Mouse (Mus musculus) hindbrain, postnatal 0 days (tissue): ENCODE data around the gene Clcn2. TPM values are rescaled to one million over a fixed set of nuclear protein-coding genes. Genes with fewer than 3 reads are reported as not detected.

Experiments used
- ATAC-seq: fragments of 200-750 bp; cut with Nextera tagmentation; 2 replicates; pipeline ENCODE4 v1.8.0; 2017; ENCODE audit warnings: mild to moderate bottlenecking, moderate TSS enrichment, moderate library complexity
- DNase-seq: peaks from one replicate; pipeline ENCODE4 v3.0.0-alpha.2; 2015; ENCODE audit warnings: low spot score
- H3K27ac ChIP-seq: fragments of 300-500 bp; sonication (generic); 2 replicates; pipeline ENCODE4 v1.5.1; 2014; ENCODE audit warnings: mild to moderate bottlenecking
- H3K27me3 ChIP-seq: fragments of 300-500 bp; sonication (generic); 2 replicates; pipeline ENCODE4 v1.6.1; 2014; ENCODE audit warnings: low read length, mixed read lengths; ENCODE audit not compliant: insufficient read depth
- H3K36me3 ChIP-seq: fragments of 300-500 bp; sonication (generic); 2 replicates; pipeline ENCODE4 v1.6.1; 2014; ENCODE audit warnings: low read length, mixed read lengths; ENCODE audit not compliant: insufficient read depth
- H3K4me1 ChIP-seq: fragments of 300-500 bp; sonication (generic); 2 replicates; pipeline ENCODE4 v1.6.1; 2014; ENCODE audit warnings: antibody characterized with exemption, low read length, mixed read lengths; ENCODE audit not compliant: insufficient read depth
- H3K4me2 ChIP-seq: fragments of 300-500 bp; sonication (generic); 2 replicates; pipeline ENCODE4 v1.6.1; 2014; ENCODE audit warnings: low read depth, mild to moderate bottlenecking, low read length, moderate library complexity, mixed read lengths
- H3K4me3 ChIP-seq: fragments of 300-500 bp; sonication (generic); 2 replicates; pipeline ENCODE4 v1.5.1; 2014; ENCODE audit warnings: low read length
- H3K9ac ChIP-seq: fragments of 300-500 bp; sonication (generic); replicated peaks from 2 replicates; pipeline ENCODE4 v1.6.1; 2014; ENCODE audit warnings: mild to moderate bottlenecking, low read length, moderate library complexity, mixed read lengths
- H3K9me3 ChIP-seq: fragments of 300-500 bp; sonication (generic); 2 replicates; pipeline ENCODE4 v1.6.1; 2016; ENCODE audit warnings: low read length, mixed read lengths
- CTCF ChIP-seq: IDR thresholded peaks from 2 replicates; pipeline ENCODE4 v1.5.1; 2016; ENCODE audit warnings: antibody characterized with exemption, control low read depth, low read depth
- WGBS: fragments of 180-500 bp; shearing (Covaris S2); extraction: QIAGEN DNeasy Blood & Tissue Kit; methylation state at CpG from one replicate; pipeline ENCODE4 v1.1.7; 2014; 5-methylcytosine and 5-hydroxymethylcytosine counted together
- polyA plus RNA-seq: library from polyadenylated mRNA; unstranded; fragments of >200 nt; fragmentation: Nextera tagmentation; extraction: Ambion mirVana; gene quantifications from 2 replicates; pipeline ENCODE4 v1.2.1, GENCODE M21; 2015
- total RNA-seq: library from RNA; depleted of rRNA; stranded (reverse); fragments of >200 nt; gene quantifications from 2 replicates; pipeline ENCODE4 v1.2.3, GENCODE M21; 2014

Gene Clcn2
- total and polyA plus RNA-seq, 2 experiments from 2014 or later: 18.5 to 74.6 TPM

- Histone ChIP-seq H3K27ac (peak overlapping the region; percentile 84), H3K4me2 (peak overlapping the region; percentile 75)
- no peak for TF ChIP-seq CTCF
Observed at GRCm38 (mm10) chr16:20694781-20695180, 22.8 kb downstream of the Clcn2 start.

GRCm38 (mm10) chr16:20693111-20693701 lies 24.3 kb downstream of the Clcn2 start, which contains the start of gene Fam131a:
TSS of gene Fam131a (plus strand) at chr16:20693241.
- Histone ChIP-seq H3K4me1 (peaks cover 11% of the 10 kb centered on the region), H3K9ac (peak within 1 kb of the TSS; percentile 68), H3K4me2 (peak within 1 kb of the TSS; percentile 65), H3K27ac (peak within 1 kb of the TSS; percentile 89), H3K4me3 (peak within 1 kb of the TSS; percentile 45), H3K9me3 (no peaks in the 10 kb centered on the region), H3K36me3 (peaks cover 34% of the 10 kb centered on the region), H3K27me3 (no peaks in the 10 kb centered on the region)
- peak; percentile 97 for DNase-seq
- peak; percentile 95 for ATAC-seq
- 1% methylated on average over 32 of the region's 37 CpGs for WGBS
- TF ChIP-seq CTCF: no peak

More at GRCm38 (mm10) chr16:20694781-20695180, 22.8 kb downstream of the Clcn2 start:
- Histone ChIP-seq H3K36me3 (peaks cover 21% of the 10 kb centered on the region), H3K9ac (no peak overlapping the region), H3K4me3 (no peak overlapping the region), H3K4me1 (peaks cover 11% of the 10 kb centered on the region), H3K9me3 (no peaks in the 10 kb centered on the region), H3K27me3 (no peaks in the 10 kb centered on the region)
- DNase-seq: peak; percentile 46
- 54% methylated on average over 8 of the region's 8 CpGs for WGBS
- ATAC-seq: no peak

DNA sequence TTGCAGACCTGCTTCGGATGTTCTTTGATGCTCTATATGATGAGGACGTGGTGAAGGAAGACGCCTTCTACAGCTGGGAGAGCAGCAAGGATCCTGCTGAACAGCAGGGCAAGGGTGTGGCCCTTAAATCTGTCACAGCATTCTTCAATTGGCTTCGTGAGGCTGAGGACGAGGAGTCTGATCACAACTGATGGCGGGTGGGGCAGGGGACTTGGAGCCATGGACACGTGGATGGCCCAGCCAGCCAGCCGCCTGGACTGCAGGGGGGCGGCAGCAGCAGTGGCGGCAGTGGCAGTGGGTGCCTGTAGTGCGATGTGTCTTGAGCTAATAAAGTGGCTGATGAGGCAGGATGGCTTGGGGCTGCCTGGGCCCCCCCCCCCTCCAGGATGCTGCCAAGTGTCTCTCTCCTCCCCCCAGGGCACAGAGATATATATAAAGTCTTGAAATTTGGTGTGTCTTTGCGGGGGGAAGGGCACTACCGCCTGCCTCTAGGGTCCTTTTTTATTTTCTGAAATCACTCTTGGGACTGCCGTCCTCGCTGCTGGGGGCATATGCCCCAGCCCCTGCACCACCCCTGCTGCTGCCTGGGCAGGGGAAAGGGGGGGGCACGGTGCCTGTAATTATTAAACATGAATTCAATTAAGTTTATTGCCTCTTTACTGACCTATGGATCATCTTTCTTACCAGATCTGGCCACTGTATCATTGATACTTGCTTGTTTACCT lies 25.1 kb downstream of the Clcn2 start:
- DNase-seq: no peak
- Histone ChIP-seq H3K4me3 (peak overlapping the region; percentile 45; the same call in 1 of the 2 replicates), H3K36me3 (peaks cover 41% of the 10 kb centered on the region), H3K4me2 (peak overlapping the region; percentile 65), H3K27me3 (no peaks in the 10 kb centered on the region), H3K9me3 (no peaks in the 10 kb centered on the region), H3K27ac (peak overlapping the region; percentile 89), H3K4me1 (peaks cover 11% of the 10 kb centered on the region), H3K9ac (peak overlapping the region; percentile 68; the same call in 1 of the 2 replicates)
- TF ChIP-seq CTCF: no peak
- WGBS: 34% methylated on average over 16 of the region's 16 CpGs
- no peak for ATAC-seq

DNA sequence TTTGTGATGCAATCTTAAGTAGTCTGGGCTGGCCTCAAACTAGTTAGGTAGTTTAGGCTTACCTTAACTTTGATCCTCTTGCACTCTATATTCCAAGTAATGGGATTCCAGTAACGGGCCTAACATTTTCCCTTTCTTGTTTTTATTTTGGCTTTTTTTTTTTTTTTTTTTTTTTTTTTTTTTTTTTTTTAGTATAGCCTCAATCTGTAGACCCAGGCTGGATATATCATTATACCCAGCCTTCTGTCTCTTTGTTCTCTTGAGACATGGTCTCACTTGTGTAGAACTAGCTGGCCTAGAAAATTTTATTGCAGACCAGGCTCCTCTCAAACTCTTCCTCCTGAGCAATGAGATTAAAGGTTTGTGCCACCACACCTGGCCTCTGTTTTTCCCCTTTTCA lies 25.9 kb downstream of the Clcn2 start:
- 86% methylated on average over 1 of the region's 1 CpGs for WGBS
- Histone ChIP-seq H3K4me2 (no peak overlapping the region), H3K27me3 (no peaks in the 10 kb centered on the region), H3K9me3 (no peaks in the 10 kb centered on the region), H3K36me3 (peaks cover 48% of the 10 kb centered on the region), H3K4me3 (no peak overlapping the region), H3K4me1 (peaks cover 11% of the 10 kb centered on the region), H3K9ac (no peak overlapping the region), H3K27ac (no peak overlapping the region)
- TF ChIP-seq CTCF: no peak
- ATAC-seq: no peak
- DNase-seq: no peak

- 93% methylated on average over 3 of the region's 3 CpGs for WGBS
- DNase-seq: no peak
Observed at GRCm38 (mm10) chr16:20690774-20691173, 26.8 kb downstream of the Clcn2 start.

GRCm38 (mm10) chr16:20677974-20678675 lies 39.4 kb downstream of the Clcn2 start:
- Histone ChIP-seq H3K9me3 (no peaks in the 10 kb centered on the region), H3K9ac (no peak overlapping the region), H3K4me1 (peaks cover 13% of the 10 kb centered on the region), H3K4me3 (no peak overlapping the region), H3K27me3 (no peaks in the 10 kb centered on the region), H3K4me2 (no peak overlapping the region), H3K36me3 (peaks cover 64% of the 10 kb centered on the region), H3K27ac (no peak overlapping the region)
- no peak for TF ChIP-seq CTCF
- ATAC-seq (no peak), DNase-seq (peak; percentile 70)
- 53% methylated on average over 10 of the region's 10 CpGs for WGBS

More at GRCm38 (mm10) chr16:20690774-20691173, 26.8 kb downstream of the Clcn2 start:
- Histone ChIP-seq H3K4me3 (no peak overlapping the region), H3K4me2 (no peak overlapping the region), H3K9me3 (no peaks in the 10 kb centered on the region), H3K4me1 (peaks cover 11% of the 10 kb centered on the region), H3K9ac (no peak overlapping the region), H3K36me3 (peaks cover 57% of the 10 kb centered on the region), H3K27ac (no peak overlapping the region), H3K27me3 (no peaks in the 10 kb centered on the region)
- TF ChIP-seq CTCF: no peak
- ATAC-seq: no peak
